Mouse (Mus musculus): ENCODE results near the gene Slc7a11.

The Slc7a11 gene

GRCm38 (mm10) chr3:50304137-50304536, 139.3 kb downstream of the Slc7a11 start:
- DNase-seq (ENCODE audit: low read depth) = no peak

GRCm38 (mm10) chr3:50302648-50303047, 140.8 kb downstream of the Slc7a11 start:
- no peak for DNase-seq (ENCODE audit: low read depth)

- DNase-seq (ENCODE audit: low read depth) = peak; percentile 15
Observed at GRCm38 (mm10) chr3:50300952-50301303, 142.5 kb downstream of the Slc7a11 start.

- DNase-seq (ENCODE audit: low read depth) = no peak
Observed at GRCm38 (mm10) chr3:50300002-50300951, 143.1 kb downstream of the Slc7a11 start.

- no peak for DNase-seq (ENCODE audit: low read depth)
Observed at GRCm38 (mm10) chr3:50298366-50298991, 144.9 kb downstream of the Slc7a11 start.

GRCm38 (mm10) chr3:50296956-50297355, 146.5 kb downstream of the Slc7a11 start:
- no peak for DNase-seq (ENCODE audit: low read depth)

- no peak for DNase-seq (ENCODE audit: low read depth)
Observed at GRCm38 (mm10) chr3:50275023-50275422, 168.4 kb downstream of the Slc7a11 start.

GRCm38 (mm10) chr3:50272222-50272621, 171.2 kb downstream of the Slc7a11 start:
- DNase-seq (ENCODE audit: low read depth) = no peak

- DNase-seq (ENCODE audit: low read depth) = no peak
Observed at GRCm38 (mm10) chr3:50269680-50270079, 173.7 kb downstream of the Slc7a11 start.

- DNase-seq (ENCODE audit: low read depth) = no peak
Observed at GRCm38 (mm10) chr3:50262547-50263087, 180.8 kb downstream of the Slc7a11 start.

- no peak for DNase-seq (ENCODE audit: low read depth)
Observed at GRCm38 (mm10) chr3:50262066-50262465, 181.3 kb downstream of the Slc7a11 start.

GRCm38 (mm10) chr3:50260667-50261066, 182.7 kb downstream of the Slc7a11 start:
- no peak for DNase-seq (ENCODE audit: low read depth)

GRCm38 (mm10) chr3:50258852-50259251, 184.6 kb downstream of the Slc7a11 start:
- DNase-seq (ENCODE audit: low read depth) = no peak

- no peak for DNase-seq (ENCODE audit: low read depth)
Observed at GRCm38 (mm10) chr3:50249598-50250300, 193.7 kb downstream of the Slc7a11 start.

- DNase-seq (ENCODE audit: low read depth) = no peak
Observed at GRCm38 (mm10) chr3:50235990-50236389, 207.4 kb downstream of the Slc7a11 start.

- DNase-seq (ENCODE audit: low read depth) = no peak
Observed at GRCm38 (mm10) chr3:50233144-50233543, 210.3 kb downstream of the Slc7a11 start.

GRCm38 (mm10) chr3:50224390-50225114, 218.9 kb downstream of the Slc7a11 start:
- DNase-seq (ENCODE audit: low read depth) = no peak

- no peak for DNase-seq (ENCODE audit: low read depth)
Observed at GRCm38 (mm10) chr3:50220454-50220853, 223.0 kb downstream of the Slc7a11 start.

GRCm38 (mm10) chr3:50186369-50186768, 257.0 kb downstream of the Slc7a11 start:
- DNase-seq (ENCODE audit: low read depth) = no peak

- DNase-seq (ENCODE audit: low read depth) = no peak
Observed at GRCm38 (mm10) chr3:50185879-50186278, 257.5 kb downstream of the Slc7a11 start.

GRCm38 (mm10) chr3:50160756-50161155, 282.7 kb downstream of the Slc7a11 start:
- no peak for DNase-seq (ENCODE audit: low read depth)

GRCm38 (mm10) chr3:50144144-50144543, 299.3 kb downstream of the Slc7a11 start:
- no peak for DNase-seq (ENCODE audit: low read depth)

Measured in c-Kit-positive CD71-positive TER-119-negative erythroid progenitor cells, embryonic 14.5 days (primary cell).